Mouse (Mus musculus) liver, embryonic 15.5 days (tissue): ENCODE results near the gene Olfr56. TPM values are rescaled to one million over a fixed set of nuclear protein-coding genes. Genes with fewer than 3 reads are reported as not detected.
A peak's percentile ranks its signal among the peaks of the same experiment; 100 is the strongest.

Experiments used
- ATAC-seq: fragments of 200-750 bp; cut with Nextera tagmentation; 2 replicates; pipeline ENCODE4 v1.8.0; 2017; ENCODE audit warnings: moderate number of reproducible peaks, mild to moderate bottlenecking, moderate library complexity; ENCODE audit not compliant: insufficient read depth
- H3K27ac ChIP-seq: fragments of 300-500 bp; sonication (generic); replicated peaks from 2 replicates; pipeline ENCODE4 v1.5.1; 2015; ENCODE audit warnings: mild to moderate bottlenecking, inconsistent platforms
- H3K27me3 ChIP-seq: fragments of 300-500 bp; sonication (generic); 2 replicates; pipeline ENCODE4 v1.6.1; 2015; ENCODE audit warnings: mild to moderate bottlenecking, inconsistent platforms
- H3K36me3 ChIP-seq: fragments of 300-500 bp; sonication (generic); replicated peaks from 2 replicates; pipeline ENCODE4 v1.6.1; 2015; ENCODE audit warnings: moderate library complexity, mild to moderate bottlenecking, inconsistent platforms
- H3K4me1 ChIP-seq: fragments of 300-500 bp; sonication (generic); replicated peaks from 2 replicates; pipeline ENCODE4 v1.6.1; 2015; ENCODE audit warnings: inconsistent platforms
- H3K4me2 ChIP-seq: fragments of 300-500 bp; sonication (generic); 2 replicates; pipeline ENCODE4 v1.6.1; 2015; ENCODE audit warnings: moderate library complexity, mild to moderate bottlenecking, inconsistent platforms
- H3K4me3 ChIP-seq: fragments of 300-500 bp; sonication (generic); replicated peaks from 2 replicates; pipeline ENCODE4 v1.5.1; 2015; ENCODE audit warnings: mild to moderate bottlenecking, inconsistent platforms
- H3K9ac ChIP-seq: fragments of 300-500 bp; sonication (generic); 2 replicates; pipeline ENCODE4 v1.6.1; 2015; ENCODE audit warnings: moderate library complexity, mild to moderate bottlenecking, inconsistent platforms
- H3K9me3 ChIP-seq: fragments of 300-500 bp; sonication (generic); replicated peaks from 2 replicates; pipeline ENCODE4 v1.6.1; 2016; ENCODE audit warnings: inconsistent platforms
- WGBS: fragments of 180-500 bp; shearing (Covaris S2); methylation state at CpG from one replicate; pipeline ENCODE4 v1.1.7; 2015; ENCODE audit warnings: mixed read lengths; ENCODE audit not compliant: insufficient replicate concordance; 5-methylcytosine and 5-hydroxymethylcytosine counted together
- polyA plus RNA-seq: library from polyadenylated mRNA; unstranded; fragments of >200 nt; fragmentation: Nextera tagmentation; extraction: Ambion mirVana; gene quantifications from 2 replicates; pipeline ENCODE4 v1.2.1, GENCODE M21; 2015

The Olfr56 gene
- polyA plus RNA-seq, 1 experiment from 2014 or later, result 0.05 TPM

- Histone ChIP-seq H3K27ac (peak overlapping the region; percentile 81), H3K9me3 (no peaks in the 10 kb centered on the region), H3K36me3 (no peaks in the 10 kb centered on the region), H3K4me3 (no peak overlapping the region), H3K4me1 (peaks cover 81% of the 10 kb centered on the region), H3K27me3 (no peaks in the 10 kb centered on the region), H3K9ac (no peak overlapping the region), H3K4me2 (no peak overlapping the region)
- no peak for ATAC-seq
- 53% methylated on average over 1 of the region's 1 CpGs for WGBS
Observed at GRCm38 (mm10) chr11:49084385-49084784, 105.7 kb downstream of the Olfr56 start.

GRCm38 (mm10) chr11:49084875-49085274 lies 106.2 kb downstream of the Olfr56 start:
- Histone ChIP-seq H3K9me3 (no peaks in the 10 kb centered on the region), H3K4me1 (peaks cover 85% of the 10 kb centered on the region), H3K9ac (no peak overlapping the region), H3K27me3 (no peaks in the 10 kb centered on the region), H3K27ac (peak overlapping the region; percentile 81), H3K36me3 (no peaks in the 10 kb centered on the region), H3K4me2 (peak overlapping the region; percentile 8; the same call in 1 of the 2 replicates), H3K4me3 (no peak overlapping the region)
- WGBS, result 3% methylated on average over 3 of the region's 3 CpGs
- no peak for ATAC-seq

- peak overlapping the region; percentile 57 for H3K4me2 ChIP-seq
- H3K27ac ChIP-seq, result peak overlapping the region; percentile 81
- H3K4me1 ChIP-seq, result peaks cover 89% of the 10 kb centered on the region
- no peak for ATAC-seq
- WGBS, result 54% methylated on average over 6 of the region's 6 CpGs
- peak overlapping the region; percentile 23 for H3K4me3 ChIP-seq
- H3K36me3 ChIP-seq, result no peaks in the 10 kb centered on the region
- H3K9me3 ChIP-seq, result no peaks in the 10 kb centered on the region
- H3K27me3 ChIP-seq, result no peaks in the 10 kb centered on the region
- peak overlapping the region; percentile 31 for H3K9ac ChIP-seq
Observed at GRCm38 (mm10) chr11:49086858-49087361, 108.2 kb downstream of the Olfr56 start.

- peak overlapping the region; percentile 95 for H3K27ac ChIP-seq
- peak overlapping the region; percentile 45 for H3K4me3 ChIP-seq
- peak overlapping the region; percentile 87 for H3K4me2 ChIP-seq
- peaks cover 92% of the 10 kb centered on the region for H3K4me1 ChIP-seq
- H3K36me3 ChIP-seq, result no peaks in the 10 kb centered on the region
- peak; percentile 93 for ATAC-seq
- 21% methylated on average over 22 of the region's 22 CpGs for WGBS
- H3K9me3 ChIP-seq, result no peaks in the 10 kb centered on the region
- H3K9ac ChIP-seq, result peak overlapping the region; percentile 54
- H3K27me3 ChIP-seq, result no peaks in the 10 kb centered on the region
Observed at GRCm38 (mm10) chr11:49087830-49088616, 109.3 kb downstream of the Olfr56 start.

- Histone ChIP-seq H3K27ac (peak overlapping the region; percentile 95), H3K4me1 (peaks cover 81% of the 10 kb centered on the region), H3K27me3 (no peaks in the 10 kb centered on the region), H3K4me2 (peak overlapping the region; percentile 87), H3K36me3 (no peaks in the 10 kb centered on the region), H3K4me3 (0 out of 2 replicates have a peak overlapping the region, but pooled peaks have one; percentile 45), H3K9me3 (no peaks in the 10 kb centered on the region), H3K9ac (peak overlapping the region; percentile 54; the same call in 1 of the 2 replicates)
- ATAC-seq, result no peak
- WGBS, result 70% methylated on average over 5 of the region's 5 CpGs
Observed at GRCm38 (mm10) chr11:49088990-49089652, 110.4 kb downstream of the Olfr56 start.

- Histone ChIP-seq H3K27ac (peak overlapping the region; percentile 77), H3K36me3 (no peaks in the 10 kb centered on the region), H3K27me3 (no peaks in the 10 kb centered on the region), H3K4me2 (peak overlapping the region; percentile 37; the same call in 1 of the 2 replicates), H3K9me3 (no peaks in the 10 kb centered on the region), H3K4me1 (peaks cover 73% of the 10 kb centered on the region), H3K4me3 (no peak overlapping the region), H3K9ac (no peak overlapping the region)
- 39% methylated on average over 3 of the region's 3 CpGs for WGBS
- no peak for ATAC-seq
Observed at GRCm38 (mm10) chr11:49089735-49090507, 111.2 kb downstream of the Olfr56 start.

GRCm38 (mm10) chr11:49090551-49090950 lies 111.9 kb downstream of the Olfr56 start:
- H3K4me3 ChIP-seq, result no peak overlapping the region
- peaks cover 67% of the 10 kb centered on the region for H3K4me1 ChIP-seq
- no peak for ATAC-seq
- no peaks in the 10 kb centered on the region for H3K36me3 ChIP-seq
- 81% methylated on average over 5 of the region's 5 CpGs for WGBS
- H3K27ac ChIP-seq, result peak overlapping the region; percentile 77
- no peaks in the 10 kb centered on the region for H3K27me3 ChIP-seq
- H3K9me3 ChIP-seq, result no peaks in the 10 kb centered on the region
- no peak overlapping the region for H3K4me2 ChIP-seq
- no peak overlapping the region for H3K9ac ChIP-seq

- Histone ChIP-seq H3K4me3 (no peak overlapping the region), H3K27me3 (no peaks in the 10 kb centered on the region), H3K4me1 (peaks cover 62% of the 10 kb centered on the region), H3K27ac (peak overlapping the region; percentile 69), H3K36me3 (no peaks in the 10 kb centered on the region), H3K9ac (no peak overlapping the region), H3K9me3 (no peaks in the 10 kb centered on the region), H3K4me2 (no peak overlapping the region)
- no peak for ATAC-seq
- WGBS, result 59% methylated on average over 4 of the region's 4 CpGs
Observed at GRCm38 (mm10) chr11:49091171-49091570, 112.5 kb downstream of the Olfr56 start.

GRCm38 (mm10) chr11:49092053-49092586 lies 113.4 kb downstream of the Olfr56 start:
- Histone ChIP-seq H3K9me3 (no peaks in the 10 kb centered on the region), H3K27me3 (no peaks in the 10 kb centered on the region), H3K4me2 (no peak overlapping the region), H3K4me1 (peaks cover 52% of the 10 kb centered on the region), H3K9ac (peak overlapping the region; percentile 23; the same call in 1 of the 2 replicates), H3K4me3 (no peak overlapping the region), H3K36me3 (no peaks in the 10 kb centered on the region), H3K27ac (peak overlapping the region; percentile 61)
- 90% methylated on average over 1 of the region's 1 CpGs for WGBS
- ATAC-seq, result no peak

GRCm38 (mm10) chr11:49092786-49093185 lies 114.1 kb downstream of the Olfr56 start:
- 59% methylated on average over 2 of the region's 2 CpGs for WGBS
- Histone ChIP-seq H3K27ac (peak overlapping the region; percentile 26; the same call in 1 of the 2 replicates), H3K4me2 (no peak overlapping the region), H3K4me1 (peaks cover 48% of the 10 kb centered on the region), H3K4me3 (no peak overlapping the region), H3K36me3 (no peaks in the 10 kb centered on the region), H3K9me3 (no peaks in the 10 kb centered on the region), H3K27me3 (no peaks in the 10 kb centered on the region), H3K9ac (no peak overlapping the region)
- ATAC-seq, result no peak
